Mouse (Mus musculus) left cerebral cortex, adult 18-20 months (tissue): ENCODE measurements around the gene Tmem274. TPM values are rescaled to one million over a fixed set of nuclear protein-coding genes. Genes with fewer than 3 reads are reported as not detected.
"Not testable (repeated sequence)": the region's sequence is repeated elsewhere in the genome, so short reads cannot be mapped to it uniquely, and the experiment has no call there.

Experiments
- DNase-seq, 2 experiments: peaks; one replicate each; pipeline ENCODE4 v3.0.0; 2021 to 2022; ENCODE audit warnings: low spot score in 2 of 2, mixed read lengths in 1 of 2
- long read RNA-seq, 2 experiments: library from polyadenylated mRNA; stranded (forward); transcript quantifications; one replicate each; pipeline ENCODE4 v2.0.0; 2021
- total RNA-seq, 2 experiments: library from RNA; stranded (reverse); gene quantifications; 2 replicates each; pipeline ENCODE4 v1.2.3; 2021

The Tmem274 gene
- total RNA-seq: not detected
- long read RNA-seq, experiment 1, partial matches to known transcripts: 0 of 1 reads
- long read RNA-seq, experiment 1, other reads (novel, unspliced or antisense): 1 of 1 reads
- long read RNA-seq, experiment 2: 0 reads

- no peak for DNase-seq
Observed at GRCm38 (mm10) chr4:149477078-149477477, at the start of gene Tmem274. Gene Tmem274, plus strand, starts transcription at chr4:149477378.

DNA sequence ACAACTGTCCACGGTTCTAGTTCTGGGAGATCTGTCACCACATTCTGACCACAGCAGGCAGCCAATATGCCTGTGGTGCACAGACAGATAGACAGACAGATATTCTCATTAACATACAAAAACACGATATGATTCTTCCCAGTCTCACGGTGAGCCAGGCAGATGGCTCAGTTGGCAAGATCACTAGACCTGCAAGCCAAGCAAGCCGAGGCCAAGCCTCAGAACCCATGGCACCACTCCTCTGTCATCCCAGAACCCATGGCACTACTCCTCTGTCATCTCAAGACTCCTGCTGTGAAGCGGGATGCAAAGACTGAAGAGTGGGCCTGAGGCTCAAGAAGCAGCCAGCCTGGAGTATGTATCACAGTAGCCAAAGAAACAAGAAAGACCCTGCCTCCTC, 47.6 kb upstream of the Tmem274 start:
- no peak for DNase-seq

DNA sequence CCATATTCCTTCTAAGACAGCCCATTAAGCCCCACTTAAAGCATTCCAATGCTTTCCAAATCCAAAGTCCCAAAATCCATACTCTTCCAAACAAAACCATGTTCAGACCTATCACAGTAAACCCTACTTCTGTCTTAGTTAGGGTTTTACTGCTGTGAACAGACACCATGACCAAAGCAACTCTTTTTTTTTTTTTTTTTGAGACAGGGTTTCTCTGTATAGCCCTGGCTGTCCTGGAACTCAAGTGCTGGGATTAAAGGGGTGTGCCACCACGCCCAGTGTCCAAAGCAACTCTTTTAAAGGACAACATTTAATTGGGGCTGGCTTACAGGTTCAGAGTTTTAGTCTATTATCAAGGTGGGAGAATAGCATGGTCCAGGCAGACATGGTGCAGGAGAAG, 45.3 kb upstream of the Tmem274 start:
- not testable (repeated sequence) for DNase-seq

DNA sequence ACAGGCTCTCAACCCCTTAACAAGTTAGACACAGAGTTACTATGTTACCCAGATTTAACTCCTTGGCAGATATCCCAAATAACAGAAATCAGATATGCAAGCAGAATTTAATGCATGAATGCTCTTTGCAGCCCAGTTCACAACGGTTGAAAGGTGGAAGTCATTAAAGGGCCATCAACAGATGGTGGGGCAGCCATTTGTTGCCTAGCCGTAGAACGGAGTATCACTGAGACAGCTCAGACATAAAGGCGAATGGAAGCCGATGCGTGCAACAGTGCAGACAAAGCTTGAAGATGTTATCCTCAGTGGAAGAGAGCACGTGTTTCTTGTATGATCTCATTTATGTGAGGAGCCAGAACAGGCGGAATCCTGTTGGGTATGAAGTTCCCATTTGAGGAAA, 36.6 kb upstream of the Tmem274 start:
- no peak for DNase-seq

GRCm38 (mm10) chr4:149442436-149442835, 34.7 kb upstream of the Tmem274 start:
- DNase-seq: no peak

DNA sequence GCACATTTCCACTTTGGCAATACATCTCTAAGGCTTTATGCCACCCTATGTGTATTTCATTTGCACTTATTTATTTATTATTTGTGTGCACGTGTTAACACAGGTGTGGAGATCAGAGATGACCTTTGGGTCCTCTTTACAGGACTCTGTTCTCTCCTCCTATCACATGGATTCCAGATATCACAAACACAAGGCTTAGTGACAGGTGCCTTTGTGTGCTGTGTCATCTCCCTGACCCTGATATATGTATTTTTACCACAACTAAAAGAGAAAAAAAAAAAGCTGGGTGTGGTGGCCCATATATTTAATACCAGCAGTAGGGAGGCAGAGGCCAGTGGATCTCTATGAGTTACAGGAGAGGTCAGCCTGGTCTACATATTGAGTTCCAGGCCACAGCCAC, 32.7 kb upstream of the Tmem274 start:
- DNase-seq: no peak

DNA sequence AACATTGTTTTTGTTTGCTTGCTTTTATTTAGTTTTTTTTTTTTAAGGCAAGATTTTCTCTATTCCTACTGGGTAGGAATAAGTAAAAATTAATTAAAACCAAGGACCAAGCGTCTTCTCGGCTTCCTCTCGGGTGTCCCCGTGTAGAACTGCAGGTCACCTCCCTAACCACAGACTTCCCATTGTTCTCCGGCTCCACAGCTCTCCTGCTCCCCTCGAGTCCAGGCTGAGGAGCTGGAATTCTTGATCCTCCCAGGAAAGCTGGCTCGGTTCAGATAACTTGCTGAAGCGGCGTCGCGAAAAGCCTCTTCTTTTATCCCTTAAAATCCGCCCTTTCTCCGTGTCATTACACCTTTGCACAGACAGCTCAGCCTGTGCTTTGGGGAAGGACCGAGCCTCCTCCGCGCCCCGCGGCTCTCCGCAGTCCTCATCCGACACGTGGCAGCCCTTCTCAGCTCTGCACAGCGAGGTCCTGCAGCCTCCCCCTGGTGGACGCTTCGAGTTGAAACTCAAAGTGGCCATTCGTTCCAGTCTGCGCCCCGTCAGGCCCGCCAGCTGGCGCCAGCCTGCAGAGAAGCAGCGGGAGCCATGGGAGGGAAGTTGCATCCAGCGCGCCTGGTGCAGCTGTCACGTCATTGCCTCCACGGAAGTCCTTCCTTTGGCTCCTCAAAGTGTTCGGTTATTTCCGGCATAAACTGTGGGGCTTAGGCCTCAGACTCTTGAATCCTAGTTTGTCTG, 32.0 kb upstream of the Tmem274 start:
- peak; percentile 81 to 88 for DNase-seq

GRCm38 (mm10) chr4:149445868-149446267, 31.3 kb upstream of the Tmem274 start:
- peak in 1 of 2 experiments; percentile 21 for DNase-seq

DNA sequence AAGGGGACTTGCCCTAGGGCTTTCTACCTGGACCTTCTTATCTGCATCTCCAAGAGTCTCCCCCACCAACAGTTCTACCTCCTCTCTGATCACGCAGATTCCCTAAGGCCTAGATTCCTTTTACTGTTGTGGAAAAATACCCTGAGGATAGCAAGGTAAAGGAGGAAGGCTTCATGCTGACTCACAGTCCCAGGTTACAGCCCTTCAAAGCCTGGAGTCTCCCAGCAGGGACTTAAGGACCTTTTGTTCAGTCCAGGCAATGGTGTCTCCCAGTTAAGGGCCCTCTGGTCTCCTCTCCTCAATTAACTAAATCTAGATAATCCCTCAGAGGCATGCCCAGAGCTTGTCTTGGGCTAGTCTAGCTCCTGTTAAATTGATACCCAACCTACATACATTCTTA, 30.9 kb upstream of the Tmem274 start:
- DNase-seq: no peak

DNA sequence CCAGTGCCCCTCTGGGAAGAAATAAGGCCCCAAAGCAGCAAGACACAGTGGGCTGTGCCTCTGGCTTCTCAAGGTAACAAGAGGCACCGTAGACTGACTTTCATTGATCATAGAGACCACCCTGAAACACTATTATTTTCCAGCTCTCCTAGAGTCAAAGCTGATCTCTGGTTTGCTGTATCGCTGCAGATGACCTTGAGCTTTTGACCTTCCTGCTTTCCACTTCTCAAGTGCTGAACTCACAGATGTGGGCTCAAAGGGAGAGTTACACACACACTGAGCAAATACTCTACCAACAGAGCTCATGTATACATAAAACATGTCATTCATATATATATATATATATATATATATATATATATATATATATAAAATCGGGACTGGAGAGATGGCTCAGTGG, 26.5 kb upstream of the Tmem274 start:
- DNase-seq: no peak

- DNase-seq: peak in 1 of 2 experiments; percentile 11
Observed at GRCm38 (mm10) chr4:149453656-149454055, 23.5 kb upstream of the Tmem274 start.

GRCm38 (mm10) chr4:149454263-149454662, 22.9 kb upstream of the Tmem274 start:
- DNase-seq: no peak

DNA sequence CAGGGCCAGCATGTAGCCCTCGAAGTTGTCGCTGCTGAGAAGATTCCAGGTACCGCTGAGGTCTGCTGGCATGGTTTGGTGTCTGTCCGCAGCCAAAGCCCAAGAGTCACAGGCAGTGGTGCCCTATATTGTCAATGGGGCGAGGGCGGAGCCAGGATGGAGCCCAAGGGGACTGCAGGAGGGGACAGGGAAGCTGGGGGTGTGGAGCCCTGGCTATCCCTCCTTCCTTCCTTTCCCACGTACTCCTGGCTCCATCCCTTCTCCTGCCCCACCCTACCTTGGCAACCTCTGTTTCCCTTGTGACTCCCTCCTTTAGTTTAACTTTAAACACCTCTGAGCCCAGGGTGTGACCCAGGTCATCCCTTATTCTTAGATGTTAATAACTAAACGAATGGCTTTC, 22.3 kb upstream of the Tmem274 start, which contains the start of gene Rbp7:
TSS of gene Rbp7 (minus strand) at position 100 of the 400 bp plus-strand sequence.
- DNase-seq: no peak

GRCm38 (mm10) chr4:149457163-149457562, 20.0 kb upstream of the Tmem274 start:
- not testable (repeated sequence) for DNase-seq

DNA sequence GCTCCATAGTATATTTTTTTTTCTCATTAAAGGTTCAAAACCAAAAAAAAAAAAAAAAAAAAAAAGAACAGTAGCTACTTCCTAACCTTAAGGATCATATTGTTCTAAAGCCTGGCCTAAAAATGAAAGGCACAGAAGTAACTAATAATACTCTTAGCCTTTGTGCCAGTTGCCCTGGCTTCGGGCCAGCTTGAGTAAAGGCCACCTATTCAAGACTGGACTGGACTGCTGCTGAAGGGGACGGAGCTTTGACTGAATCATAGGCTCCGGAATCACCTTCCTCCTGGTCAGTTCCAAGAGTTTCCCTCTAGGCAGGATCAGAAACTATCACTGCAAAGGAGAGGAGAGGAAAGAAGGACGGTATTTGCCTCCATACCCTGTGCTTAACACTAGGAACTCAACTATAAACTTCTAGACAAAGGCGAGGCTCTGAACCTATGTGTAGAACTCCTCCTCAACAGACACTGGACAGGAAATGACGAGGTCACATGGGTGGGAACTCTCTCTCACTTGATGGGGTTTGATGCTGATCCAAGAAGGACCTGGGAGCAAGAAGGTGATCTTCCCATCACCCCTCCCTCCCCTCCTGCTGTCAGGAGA, 19.2 kb upstream of the Tmem274 start:
- DNase-seq: no peak

- no peak for DNase-seq
Observed at GRCm38 (mm10) chr4:149458526-149458925, 18.7 kb upstream of the Tmem274 start.

- DNase-seq: no peak
Observed at GRCm38 (mm10) chr4:149459425-149459824, 17.8 kb upstream of the Tmem274 start.

DNA sequence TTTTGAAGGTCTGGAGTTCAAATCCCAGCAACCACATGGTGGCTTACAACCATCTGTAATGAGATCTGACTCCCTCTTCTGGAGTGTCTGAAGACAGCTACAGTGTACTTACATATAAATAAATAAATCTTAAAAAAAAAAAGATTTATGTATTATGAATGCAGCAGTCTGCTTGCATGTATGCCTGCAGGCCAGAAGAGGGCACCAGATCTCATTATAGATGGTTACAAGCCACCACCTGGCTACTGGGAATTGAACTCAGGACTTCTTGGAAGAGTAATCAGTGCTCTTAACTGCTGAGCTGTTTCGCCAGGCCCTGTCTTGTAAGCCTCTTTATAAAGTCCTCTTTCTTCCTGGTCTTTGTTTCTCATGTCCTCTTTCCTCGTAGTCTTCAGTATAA, 16.7 kb upstream of the Tmem274 start:
- DNase-seq: not testable (repeated sequence)

DNA sequence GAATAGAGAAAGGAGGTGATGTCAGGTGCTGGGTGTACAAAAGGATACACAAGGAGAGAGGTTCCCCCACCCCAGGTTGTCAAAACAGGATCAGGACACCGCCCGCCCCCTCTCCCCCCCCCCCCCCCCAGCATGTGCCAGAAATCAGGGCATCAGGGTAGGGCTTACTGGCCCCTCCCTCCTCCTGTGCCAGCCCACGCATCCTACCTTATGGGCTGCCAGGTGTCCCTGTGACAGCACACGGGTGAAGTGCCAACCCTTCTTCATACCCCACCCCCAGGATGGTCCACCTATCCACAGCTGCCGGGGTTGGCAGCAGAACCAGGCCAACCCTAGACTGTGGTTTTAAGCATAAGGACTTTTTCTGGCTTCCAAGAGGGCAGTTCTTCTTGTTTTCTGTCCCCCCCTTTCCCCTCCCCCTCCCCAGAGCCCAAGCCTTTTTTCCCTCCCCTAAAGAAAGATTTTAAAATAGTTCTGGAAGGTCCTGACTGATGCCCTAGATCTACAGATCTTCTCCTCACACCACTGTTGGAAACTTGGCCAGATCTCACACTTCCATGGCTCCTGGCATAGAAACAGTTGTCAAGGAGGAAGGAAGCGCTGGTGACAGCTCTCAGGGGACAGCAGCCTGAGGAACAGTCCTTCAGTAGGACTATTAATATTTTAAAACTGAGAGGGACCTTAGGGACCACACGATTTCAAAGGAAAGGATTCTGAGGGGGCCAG, 15.4 kb upstream of the Tmem274 start:
- DNase-seq: no peak

DNA sequence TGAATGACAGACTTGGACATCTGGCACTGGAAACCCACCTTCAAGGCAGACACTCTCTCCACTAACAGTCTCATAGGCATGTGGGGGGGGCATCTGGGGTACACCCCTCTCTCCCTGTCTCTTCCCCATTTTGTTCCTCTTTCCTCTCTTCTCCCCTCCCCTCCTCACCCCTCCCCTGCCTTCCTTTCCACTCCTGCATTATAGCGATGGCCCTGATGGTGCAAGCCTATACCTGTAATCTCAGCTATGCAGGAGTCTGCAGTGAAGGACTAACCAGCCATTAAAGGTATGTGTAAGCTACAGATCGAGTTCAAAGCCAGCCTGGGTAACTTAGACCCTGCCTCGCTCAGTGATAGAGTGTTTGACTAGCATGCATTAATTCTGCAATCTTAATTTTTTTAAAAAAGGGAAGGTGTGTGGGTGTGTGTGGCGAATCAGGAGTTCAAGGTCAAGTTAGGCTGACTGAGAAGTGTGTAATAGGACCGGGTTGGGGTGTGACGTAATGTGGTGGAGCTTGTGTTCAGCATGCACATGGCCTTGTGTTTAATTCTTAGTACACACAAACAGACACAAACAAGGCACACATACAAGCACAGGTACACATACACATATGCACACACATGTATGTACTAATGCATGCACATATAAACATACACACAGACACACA, 14.7 kb upstream of the Tmem274 start:
- no peak for DNase-seq

- no peak for DNase-seq
Observed at GRCm38 (mm10) chr4:149463435-149463950, 13.7 kb upstream of the Tmem274 start.
